Mouse (Mus musculus) MEL (cell line): ENCODE results near the gene Dnajc9. TPM values are rescaled to one million over a fixed set of nuclear protein-coding genes. Genes with fewer than 3 reads are reported as not detected.

Experiments used
- DNase-seq: peaks from one replicate; pipeline ENCODE4 v3.0.0; 2011; ENCODE audit warnings: low read depth, low spot score
- H3K27ac ChIP-seq: 2 replicates; pipeline ENCODE4 v1.5.1; 2012; ENCODE audit warnings: low read depth, mild to moderate bottlenecking, control low read depth, low read length, moderate library complexity; ENCODE audit not compliant: control insufficient read depth
- H3K27me3 ChIP-seq, 2 experiments: fragments of 150-350 bp in 1 of 2; sonication (generic) in 1 of 2; 2 replicates each; pipeline ENCODE4 v1.6.1; 2012; ENCODE audit warnings: low read length in 2 of 2, mild to moderate bottlenecking in 2 of 2, improper control_type of control experiment in 1 of 2, moderate library complexity in 1 of 2; ENCODE audit not compliant: insufficient read depth in 2 of 2, control insufficient read depth in 1 of 2
- H3K36me3 ChIP-seq, 2 experiments: 2 replicates each; pipeline ENCODE4 v1.6.1; 2012 to 2014; ENCODE audit warnings: low read length in 2 of 2, improper control_type of control experiment in 1 of 2, inconsistent platforms in 1 of 2, mild to moderate bottlenecking in 1 of 2; ENCODE audit not compliant: insufficient read depth in 2 of 2, control insufficient read depth in 1 of 2
- H3K4me1 ChIP-seq, 2 experiments: fragments of 150-350 bp in 1 of 2; sonication (generic) in 1 of 2; 2 replicates each; pipeline ENCODE4 v1.6.1; 2012; ENCODE audit warnings: low read length in 2 of 2, improper control_type of control experiment in 1 of 2, mild to moderate bottlenecking in 1 of 2; ENCODE audit not compliant: insufficient read depth in 2 of 2, control insufficient read depth in 1 of 2
- H3K4me3 ChIP-seq, 2 experiments: fragments of 150-350 bp in 1 of 2; sonication (generic) in 1 of 2; 2 replicates each; pipeline ENCODE4 v1.5.1; 2012; ENCODE audit warnings: low read depth in 2 of 2, low read length in 2 of 2, mild to moderate bottlenecking in 2 of 2, moderate library complexity in 2 of 2, control low read depth in 1 of 2, improper control_type of control experiment in 1 of 2; ENCODE audit not compliant: control insufficient read depth in 1 of 2, insufficient read depth in 1 of 2
- H3K79me2 ChIP-seq: 2 replicates; pipeline ENCODE4 v1.6.1; 2012; ENCODE audit warnings: mild to moderate bottlenecking, low read length, moderate library complexity; ENCODE audit not compliant: control insufficient read depth, poor library complexity, insufficient read depth
- H3K9ac ChIP-seq: 2 replicates; pipeline ENCODE4 v1.6.1; 2012; ENCODE audit warnings: low read depth, mild to moderate bottlenecking, control low read depth, low read length, moderate library complexity; ENCODE audit not compliant: control insufficient read depth, poor library complexity, severe bottlenecking
- H3K9me3 ChIP-seq: fragments of 150-350 bp; sonication (generic); replicated peaks from 2 replicates; pipeline ENCODE4 v1.6.1; 2012; ENCODE audit warnings: mild to moderate bottlenecking, low read length, improper control_type of control experiment, moderate library complexity; ENCODE audit not compliant: insufficient read depth
- BHLHE40 ChIP-seq: IDR thresholded peaks from 2 replicates; pipeline ENCODE4 v1.6.1; 2012; ENCODE audit warnings: low read depth, mild to moderate bottlenecking, inconsistent platforms, low read length, improper control_type of control experiment, borderline replicate concordance
- CTCF ChIP-seq, 3 experiments: IDR thresholded peaks in 2 of 3; conservative IDR thresholded peaks in 1 of 3; 2 replicates each; pipeline ENCODE4 v1.5.1; 2011 to 2012; ENCODE audit warnings: low read length in 3 of 3, low read depth in 2 of 3, mild to moderate bottlenecking in 2 of 3, improper control_type of control experiment in 1 of 3, inconsistent platforms in 1 of 3, mixed read lengths in 1 of 3, moderate library complexity in 1 of 3; ENCODE audit not compliant: control insufficient read depth in 1 of 3, insufficient read depth in 1 of 3, poor library complexity in 1 of 3, severe bottlenecking in 1 of 3
- E2F4 ChIP-seq: IDR thresholded peaks from 2 replicates; pipeline ENCODE4 v1.6.1; 2011; ENCODE audit warnings: low read depth, low read length, improper control_type of control experiment, borderline replicate concordance
- ELF1 ChIP-seq: IDR thresholded peaks from 2 replicates; pipeline ENCODE4 v1.6.1; 2014; ENCODE audit warnings: low read depth, mild to moderate bottlenecking, inconsistent platforms, low read length, improper control_type of control experiment, moderate library complexity
- EP300 ChIP-seq, 2 experiments: IDR thresholded peaks; 2 replicates each; pipeline ENCODE4 v1.6.1; 2011; ENCODE audit warnings: improper control_type of control experiment in 2 of 2, low read length in 2 of 2, low read depth in 1 of 2, mild to moderate bottlenecking in 1 of 2
- ETS1 ChIP-seq: IDR thresholded peaks from 2 replicates; pipeline ENCODE4 v1.6.1; 2012; ENCODE audit warnings: low read depth, mild to moderate bottlenecking, inconsistent platforms, low read length, improper control_type of control experiment, moderate library complexity
- GATA1 ChIP-seq: IDR thresholded peaks from 2 replicates; pipeline ENCODE4 v1.6.1; 2011; ENCODE audit warnings: low read depth, low read length, improper control_type of control experiment
- MAX ChIP-seq: IDR thresholded peaks from 2 replicates; pipeline ENCODE4 v1.6.1; 2011; ENCODE audit warnings: low read length, improper control_type of control experiment
- MEF2A ChIP-seq: IDR thresholded peaks from 2 replicates; pipeline ENCODE4 v1.6.1; 2014; ENCODE audit warnings: low read depth, mild to moderate bottlenecking, inconsistent platforms, low read length, improper control_type of control experiment; ENCODE audit not compliant: poor library complexity, insufficient replicate concordance, severe bottlenecking; ENCODE audit errors: extremely low read depth
- MXI1 ChIP-seq: IDR thresholded peaks from 2 replicates; pipeline ENCODE4 v1.6.1; 2011; ENCODE audit warnings: mild to moderate bottlenecking, low read depth, low read length, improper control_type of control experiment
- MYC ChIP-seq: IDR thresholded peaks from 2 replicates; pipeline ENCODE4 v1.6.1; 2011; ENCODE audit warnings: low read depth, mild to moderate bottlenecking, low read length, improper control_type of control experiment, moderate library complexity
- NELFE ChIP-seq: IDR thresholded peaks from 2 replicates; pipeline ENCODE4 v1.6.1; 2011; ENCODE audit warnings: low read depth, low read length, improper control_type of control experiment
- NRF1 ChIP-seq: IDR thresholded peaks from 2 replicates; pipeline ENCODE4 v1.6.1; 2014; ENCODE audit warnings: low read depth, mild to moderate bottlenecking, inconsistent platforms, low read length, improper control_type of control experiment, moderate library complexity; ENCODE audit not compliant: poor library complexity, insufficient read depth, severe bottlenecking
- POLR2A ChIP-seq, 2 experiments: IDR thresholded peaks; 2 replicates each; pipeline ENCODE4 v1.6.1; 2011 to 2012; ENCODE audit warnings: low read length in 2 of 2, mild to moderate bottlenecking in 2 of 2, control low read depth in 1 of 2, improper control_type of control experiment in 1 of 2, low read depth in 1 of 2, moderate library complexity in 1 of 2; ENCODE audit not compliant: control insufficient read depth in 1 of 2, insufficient read depth in 1 of 2, poor library complexity in 1 of 2
- POLR2AphosphoS5 ChIP-seq: IDR thresholded peaks from 2 replicates; pipeline ENCODE4 v1.6.1; 2012; ENCODE audit warnings: low read depth, borderline replicate concordance, mild to moderate bottlenecking, inconsistent platforms, low read length, moderate library complexity, mixed read lengths
- SIN3A ChIP-seq: IDR thresholded peaks from 2 replicates; pipeline ENCODE4 v1.6.1; 2012; ENCODE audit warnings: low read length, improper control_type of control experiment, inconsistent platforms
- TBP ChIP-seq: IDR thresholded peaks from 2 replicates; pipeline ENCODE4 v1.8.0; 2011; ENCODE audit warnings: low read depth, low read length, improper control_type of control experiment
- USF1 ChIP-seq: IDR thresholded peaks from 2 replicates; pipeline ENCODE4 v1.6.1; 2014; ENCODE audit warnings: low read depth, mild to moderate bottlenecking, inconsistent platforms, low read length, improper control_type of control experiment, moderate library complexity
- ZC3H11A ChIP-seq: IDR thresholded peaks from 2 replicates; pipeline ENCODE4 v1.6.1; 2012; ENCODE audit warnings: low read depth, mild to moderate bottlenecking, inconsistent platforms, low read length, improper control_type of control experiment
- ZMIZ1 ChIP-seq: IDR thresholded peaks from 2 replicates; pipeline ENCODE4 v1.6.1; 2012; ENCODE audit warnings: low read depth, mild to moderate bottlenecking, inconsistent platforms, low read length, improper control_type of control experiment, moderate library complexity
- ZNF384 ChIP-seq: IDR thresholded peaks from 2 replicates; pipeline ENCODE4 v1.6.1; 2012; ENCODE audit warnings: low read depth, mild to moderate bottlenecking, inconsistent platforms, low read length, improper control_type of control experiment
- polyA plus RNA-seq, 2 experiments: library from polyadenylated mRNA; stranded (reverse) in 1 of 2; unstranded in 1 of 2; fragments of >175 nt in 1 of 2; fragments of >200 nt in 1 of 2; gene quantifications; 2 replicates each; pipeline versions ENCODE4 v1.2.1 to v1.2.4; 2012; ENCODE audit warnings: low replicate concordance in 2 of 2, low read depth in 1 of 2; ENCODE audit not compliant: insufficient read length in 2 of 2, insufficient read depth in 1 of 2, missing spikeins in 1 of 2
- total RNA-seq: library from RNA; depleted of rRNA; stranded (reverse); fragments of 300-350 nt; gene quantifications from 2 replicates; pipeline ENCODE4 v1.2.3, GENCODE M21; 2012

Gene Dnajc9
- total and polyA plus RNA-seq, 3 experiments = 114 to 385 (median 138) TPM

DNA sequence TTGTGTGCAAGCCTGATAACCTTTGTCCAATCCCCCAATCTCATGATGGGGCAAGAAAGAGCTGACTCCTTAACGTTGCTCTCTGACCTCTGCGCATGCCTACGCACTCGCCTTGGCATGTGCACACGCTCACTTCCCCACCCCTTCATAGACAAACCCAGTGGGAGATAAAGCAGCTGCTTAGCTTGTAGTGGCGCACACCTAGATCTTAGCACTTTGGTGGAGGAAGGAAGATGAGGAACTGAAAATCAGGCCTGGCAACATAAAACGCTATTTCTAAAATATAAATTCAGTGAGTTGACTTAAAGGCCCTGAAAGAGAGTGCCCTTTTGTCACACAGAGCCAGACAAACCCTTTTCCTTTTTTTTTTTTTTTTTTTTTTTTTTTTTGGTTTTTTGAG lies 17.9 kb downstream of the Dnajc9 start:
- Histone ChIP-seq H3K9ac (no peak overlapping the region), H3K36me3 (peaks cover 0 to 15% of the 10 kb centered on the region in 2 experiments; a peak in 2 of 4 replicates), H3K27ac (peak overlapping the region; percentile 46; the same call in 1 of the 2 replicates), H3K4me3 (no peak overlapping the region), H3K4me1 (peaks cover 5% of the 10 kb centered on the region in 2 experiments; a peak in 3 of 4 replicates), H3K79me2 (no peaks in the 10 kb centered on the region)
- no peak for TF ChIP-seq POLR2AphosphoS5
- TF ChIP-seq BHLHE40 = peak; percentile 84; the same call in 1 of the 2 replicates
- peak in 1 of 2 experiments; percentile 38; a peak in 2 of 4 replicates for TF ChIP-seq POLR2A (IDR thresholded peaks at IDR 0.05; ENCODE audit: control insufficient read depth in 1 of 2, insufficient read depth in 1 of 2, low read depth in 1 of 2, low read length in 2 of 2, poor library complexity in 1 of 2)
- TF ChIP-seq ZC3H11A = no peak
- peak; percentile 35; the same call in 1 of the 2 replicates for TF ChIP-seq USF1
- TF ChIP-seq MYC = peak; percentile 90
- peak; percentile 85; the same call in 1 of the 2 replicates for TF ChIP-seq MAX
- 0 out of 2 replicates have a peak, but pooled peaks have one; percentile 34 for TF ChIP-seq NELFE
- TF ChIP-seq GATA1 = peak; percentile 59
- TF ChIP-seq ETS1 = peak; percentile 60
- no peak for TF ChIP-seq E2F4
- peak; percentile 73 for TF ChIP-seq SIN3A
- no peak for TF ChIP-seq ZMIZ1
- peak; percentile 61 for TF ChIP-seq TBP
- TF ChIP-seq EP300 (IDR thresholded peaks at IDR 0.05; ENCODE audit: low read depth in 1 of 2, low read length in 2 of 2) = 0 out of 4 replicates have a peak, but pooled peaks of 1 of the 2 experiments have one; percentile 9
- peak; percentile 66; the same call in 1 of the 2 replicates for TF ChIP-seq ZNF384
- TF ChIP-seq MEF2A = no peak
- peak; percentile 97 for TF ChIP-seq NRF1
- TF ChIP-seq ELF1 = no peak
- TF ChIP-seq MXI1 = peak; percentile 90
- TF ChIP-seq, all 39 proteins: peak for 14
- Histone ChIP-seq H3K9me3 (no peaks in the 10 kb centered on the region), H3K27me3 (no peaks in the 10 kb centered on the region)
- DNase-seq = peak; percentile 88

DNA sequence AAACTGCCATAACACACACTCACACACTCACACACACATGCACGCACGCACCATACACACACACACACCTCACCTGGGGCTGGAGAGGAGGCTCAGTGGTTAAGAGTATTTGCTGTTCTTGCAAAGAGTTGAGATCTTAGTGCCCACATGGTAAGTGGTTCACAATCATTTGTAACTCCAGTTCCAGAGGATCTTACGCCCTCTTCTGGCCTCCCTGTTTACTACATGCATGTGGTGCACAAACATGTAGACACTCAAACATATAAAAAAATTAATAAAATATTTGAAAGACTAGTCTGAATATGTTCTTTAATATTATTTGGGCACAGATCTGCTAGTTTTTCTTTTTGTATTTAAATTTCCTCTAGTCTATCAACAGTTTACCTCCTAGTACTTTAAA lies 20.4 kb downstream of the Dnajc9 start:
- H3K4me3 ChIP-seq = no peak overlapping the region
- no peaks in the 10 kb centered on the region for H3K9me3 ChIP-seq
- no peaks in the 10 kb centered on the region for H3K79me2 ChIP-seq
- no peak overlapping the region for H3K9ac ChIP-seq
- DNase-seq = peak; percentile 55
- H3K36me3 ChIP-seq = peaks cover 0 to 15% of the 10 kb centered on the region in 2 experiments; a peak in 3 of 4 replicates
- no peaks in the 10 kb centered on the region for H3K27me3 ChIP-seq
- TF ChIP-seq CTCF (IDR thresholded peaks at IDR 0.05 in 2 of 3, conservative IDR thresholded peaks at IDR 0.05 in 1 of 3; ENCODE audit: control insufficient read depth in 1 of 3, insufficient read depth in 1 of 3, low read depth in 2 of 3, low read length in 3 of 3, poor library complexity in 1 of 3, severe bottlenecking in 1 of 3) (peak in 2 of 3 experiments; percentile 40 to 41; a peak in 3 of 6 replicates), ELF1 (no peak)
- H3K4me1 ChIP-seq = peaks cover 5% of the 10 kb centered on the region in 2 experiments; a peak in 3 of 4 replicates
- no peak overlapping the region for H3K27ac ChIP-seq
